Mouse (Mus musculus): ENCODE measurements around the gene Senp3. TPM values are rescaled to one million over a fixed set of nuclear protein-coding genes. Genes with fewer than 3 reads are reported as not detected.
A peak's percentile ranks its signal among the peaks of the same experiment; 100 is the strongest.
"Not testable (repeated sequence)": the region's sequence is repeated elsewhere in the genome, so short reads cannot be mapped to it uniquely, and the experiment has no call there.

Senp3 gene
- polyA plus RNA-seq, 1 experiment from 2014 or later = 149 TPM

GRCm38 (mm10) chr11:69712954-69713672 lies 31.2 kb upstream of the Senp3 start:
- 83% methylated on average over 20 of the region's 20 CpGs for WGBS
- no peaks in the 10 kb centered on the region for H3K27me3 ChIP-seq (ENCODE audit: low read depth, poor library complexity, severe bottlenecking)
- no peak for DNase-seq (ENCODE audit: low spot score)
- peak overlapping the region; percentile 21; the same call in 1 of the 2 replicates for H3K27ac ChIP-seq
- no peak overlapping the region for H3K4me3 ChIP-seq
- H3K9me3 ChIP-seq (replicated peaks) = no peaks in the 10 kb centered on the region
- H3K36me3 ChIP-seq = no peaks in the 10 kb centered on the region
- H3K4me1 ChIP-seq = peaks cover 51% of the 10 kb centered on the region

- DNase-seq (ENCODE audit: low spot score) = no peak
- no peaks in the 10 kb centered on the region for H3K36me3 ChIP-seq
- H3K27ac ChIP-seq = no peak overlapping the region
- WGBS = 74% methylated on average over 2 of the region's 2 CpGs
- no peaks in the 10 kb centered on the region for H3K27me3 ChIP-seq (ENCODE audit: low read depth, poor library complexity, severe bottlenecking)
- peaks cover 46% of the 10 kb centered on the region for H3K4me1 ChIP-seq
- H3K9me3 ChIP-seq (replicated peaks) = no peaks in the 10 kb centered on the region
- no peak overlapping the region for H3K4me3 ChIP-seq
Measured at GRCm38 (mm10) chr11:69711082-69711481, 29.2 kb upstream of the Senp3 start.

GRCm38 (mm10) chr11:69710470-69710869 lies 28.6 kb upstream of the Senp3 start:
- 78% methylated on average over 3 of the region's 3 CpGs for WGBS
- DNase-seq (ENCODE audit: low spot score) = no peak
- Histone ChIP-seq H3K36me3 (no peaks in the 10 kb centered on the region), H3K4me3 (no peak overlapping the region), H3K27ac (no peak overlapping the region), H3K9me3 (replicated peaks) (no peaks in the 10 kb centered on the region), H3K27me3 (ENCODE audit: low read depth, poor library complexity, severe bottlenecking) (no peaks in the 10 kb centered on the region), H3K4me1 (peaks cover 40% of the 10 kb centered on the region)

- no peak overlapping the region for H3K4me3 ChIP-seq
- no peaks in the 10 kb centered on the region for H3K9me3 ChIP-seq (replicated peaks)
Measured at GRCm38 (mm10) chr11:69709554-69710446, 27.9 kb upstream of the Senp3 start.

GRCm38 (mm10) chr11:69708614-69709265 lies 26.9 kb upstream of the Senp3 start:
- DNase-seq (ENCODE audit: low spot score) = no peak
- Histone ChIP-seq H3K9me3 (replicated peaks) (no peaks in the 10 kb centered on the region), H3K27ac (0 out of 2 replicates have a peak overlapping the region, but pooled peaks have one; percentile 53), H3K4me1 (peaks cover 30% of the 10 kb centered on the region), H3K36me3 (no peaks in the 10 kb centered on the region), H3K27me3 (ENCODE audit: low read depth, poor library complexity, severe bottlenecking) (no peaks in the 10 kb centered on the region), H3K4me3 (no peak overlapping the region)
- 71% methylated on average over 3 of the region's 3 CpGs for WGBS

More at GRCm38 (mm10) chr11:69709554-69710446, 27.9 kb upstream of the Senp3 start:
- Histone ChIP-seq H3K27me3 (ENCODE audit: low read depth, poor library complexity, severe bottlenecking) (no peaks in the 10 kb centered on the region), H3K4me1 (peaks cover 35% of the 10 kb centered on the region), H3K36me3 (no peaks in the 10 kb centered on the region), H3K27ac (peak overlapping the region; percentile 53)
- DNase-seq (ENCODE audit: low spot score) = no peak
- WGBS = 55% methylated on average over 11 of the region's 11 CpGs

DNA sequence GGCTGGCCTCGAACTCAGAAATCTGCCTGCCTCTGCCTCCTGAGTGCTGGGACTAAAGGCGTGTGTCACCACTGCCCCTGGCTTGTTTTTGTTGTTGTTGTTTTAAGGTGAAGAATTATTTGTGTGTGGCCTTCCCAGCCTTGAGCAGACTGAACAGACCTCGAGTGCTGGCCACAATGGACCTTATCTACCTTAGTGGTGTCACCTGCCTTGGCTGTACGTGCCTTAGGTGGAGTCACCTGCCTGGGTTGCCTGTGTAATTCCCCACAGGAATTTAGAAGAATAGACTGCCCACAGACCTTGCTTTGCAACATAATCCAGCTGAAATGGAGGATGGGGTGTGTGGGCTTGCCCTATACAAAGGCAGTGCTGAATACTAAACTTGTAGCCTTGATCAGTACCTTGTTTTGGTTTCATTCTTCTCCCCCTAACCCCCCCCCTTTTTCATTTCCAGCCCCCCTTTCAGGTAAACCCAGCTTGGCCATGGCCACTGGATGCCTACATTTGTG lies 26.0 kb upstream of the Senp3 start:
- peaks cover 22% of the 10 kb centered on the region for H3K4me1 ChIP-seq
- H3K36me3 ChIP-seq = no peaks in the 10 kb centered on the region
- H3K27ac ChIP-seq = no peak overlapping the region
- H3K9me3 ChIP-seq (replicated peaks) = no peaks in the 10 kb centered on the region
- no peaks in the 10 kb centered on the region for H3K27me3 ChIP-seq (ENCODE audit: low read depth, poor library complexity, severe bottlenecking)
- H3K4me3 ChIP-seq = no peak overlapping the region
- WGBS = 92% methylated on average over 4 of the region's 4 CpGs
- DNase-seq (ENCODE audit: low spot score) = no peak

DNA sequence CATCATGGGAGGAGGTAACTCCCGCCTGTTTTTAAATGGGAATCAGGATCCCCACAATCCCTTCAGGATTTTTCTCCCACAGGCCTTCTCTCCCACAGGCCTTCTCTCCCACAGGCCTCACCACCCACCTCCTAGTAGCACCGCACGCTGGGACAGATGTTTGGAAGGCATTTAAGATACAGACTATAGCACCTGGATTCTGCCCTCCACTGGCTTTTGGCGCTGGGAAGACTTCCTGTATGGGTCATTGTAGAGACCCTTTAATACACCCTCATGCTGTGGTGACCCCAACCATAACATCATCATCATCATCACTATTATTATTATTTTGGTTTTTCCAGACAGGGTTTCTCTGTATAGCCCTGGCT lies 25.6 kb upstream of the Senp3 start:
- Histone ChIP-seq H3K4me3 (no peak overlapping the region), H3K27me3 (ENCODE audit: low read depth, poor library complexity, severe bottlenecking) (no peaks in the 10 kb centered on the region), H3K36me3 (no peaks in the 10 kb centered on the region), H3K27ac (no peak overlapping the region), H3K4me1 (peaks cover 22% of the 10 kb centered on the region), H3K9me3 (replicated peaks) (no peaks in the 10 kb centered on the region)
- no peak for DNase-seq (ENCODE audit: low spot score)
- 88% methylated on average over 4 of the region's 4 CpGs for WGBS

DNA sequence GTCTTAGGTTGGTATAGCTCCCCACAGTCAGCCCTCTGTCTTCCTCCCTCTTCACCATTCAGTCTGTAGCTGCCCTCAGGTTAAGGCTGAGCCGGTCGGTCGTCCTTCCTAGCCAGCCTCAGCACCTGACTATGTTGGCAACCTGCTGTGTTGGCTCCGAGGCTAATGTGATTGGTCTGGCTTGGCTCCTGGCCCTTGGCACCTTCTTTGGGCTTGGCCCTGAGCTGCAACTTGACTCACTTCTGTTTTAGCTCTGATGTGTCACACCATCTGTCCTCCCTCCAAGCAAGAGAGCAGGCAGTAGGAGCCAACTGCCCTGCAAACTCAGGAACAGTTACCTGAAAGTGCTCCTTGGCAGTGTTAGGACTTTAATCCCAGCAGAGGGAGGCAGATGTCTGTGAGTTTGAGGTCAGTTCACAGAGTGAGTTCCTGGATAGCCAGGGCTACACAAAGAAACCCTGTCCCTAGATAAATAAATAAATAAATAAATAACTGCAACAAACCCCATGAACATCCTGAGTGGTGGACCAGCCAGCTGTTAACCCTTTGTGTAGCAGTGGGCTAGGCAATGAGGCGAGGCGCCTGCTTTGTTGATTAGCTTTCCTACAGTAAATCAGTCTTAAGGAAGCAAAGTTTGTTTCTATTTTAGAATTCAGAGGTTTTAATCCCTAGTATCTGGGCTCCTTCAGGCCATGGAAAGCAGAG lies 25.0 kb upstream of the Senp3 start:
- Histone ChIP-seq H3K27me3 (ENCODE audit: low read depth, poor library complexity, severe bottlenecking) (no peaks in the 10 kb centered on the region), H3K36me3 (no peaks in the 10 kb centered on the region), H3K4me3 (no peak overlapping the region), H3K4me1 (peaks cover 22% of the 10 kb centered on the region), H3K9me3 (replicated peaks) (no peaks in the 10 kb centered on the region), H3K27ac (no peak overlapping the region)
- 48% methylated on average over 6 of the region's 6 CpGs for WGBS
- no peak for DNase-seq (ENCODE audit: low spot score)

DNA sequence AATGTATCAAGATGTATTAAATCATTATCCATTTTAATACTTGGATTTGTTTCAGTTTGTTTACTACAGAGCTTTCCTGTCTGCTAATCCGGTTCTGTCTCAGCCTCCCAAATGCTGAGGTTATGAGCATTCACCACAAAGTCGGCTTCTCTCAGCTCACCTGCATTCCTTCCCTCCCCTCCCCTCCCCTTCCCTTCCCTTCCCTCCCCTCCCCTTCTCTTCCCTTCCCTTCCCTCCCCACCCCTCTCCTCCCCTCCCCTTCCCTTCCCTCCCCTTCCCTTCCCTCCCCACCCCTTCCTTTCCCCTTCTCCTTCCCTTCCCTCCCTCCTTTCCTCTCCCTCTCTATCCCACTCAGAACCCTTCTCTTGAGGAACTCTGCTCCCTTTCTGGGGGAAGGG lies 22.7 kb upstream of the Senp3 start:
- Histone ChIP-seq H3K9me3 (replicated peaks) (no peaks in the 10 kb centered on the region), H3K4me1 (peaks cover 18% of the 10 kb centered on the region), H3K36me3 (no peaks in the 10 kb centered on the region), H3K4me3 (no peak overlapping the region), H3K27me3 (ENCODE audit: low read depth, poor library complexity, severe bottlenecking) (no peaks in the 10 kb centered on the region), H3K27ac (no peak overlapping the region)
- WGBS = 47% methylated on average over 2 of the region's 2 CpGs
- DNase-seq (ENCODE audit: low spot score) = no peak

DNA sequence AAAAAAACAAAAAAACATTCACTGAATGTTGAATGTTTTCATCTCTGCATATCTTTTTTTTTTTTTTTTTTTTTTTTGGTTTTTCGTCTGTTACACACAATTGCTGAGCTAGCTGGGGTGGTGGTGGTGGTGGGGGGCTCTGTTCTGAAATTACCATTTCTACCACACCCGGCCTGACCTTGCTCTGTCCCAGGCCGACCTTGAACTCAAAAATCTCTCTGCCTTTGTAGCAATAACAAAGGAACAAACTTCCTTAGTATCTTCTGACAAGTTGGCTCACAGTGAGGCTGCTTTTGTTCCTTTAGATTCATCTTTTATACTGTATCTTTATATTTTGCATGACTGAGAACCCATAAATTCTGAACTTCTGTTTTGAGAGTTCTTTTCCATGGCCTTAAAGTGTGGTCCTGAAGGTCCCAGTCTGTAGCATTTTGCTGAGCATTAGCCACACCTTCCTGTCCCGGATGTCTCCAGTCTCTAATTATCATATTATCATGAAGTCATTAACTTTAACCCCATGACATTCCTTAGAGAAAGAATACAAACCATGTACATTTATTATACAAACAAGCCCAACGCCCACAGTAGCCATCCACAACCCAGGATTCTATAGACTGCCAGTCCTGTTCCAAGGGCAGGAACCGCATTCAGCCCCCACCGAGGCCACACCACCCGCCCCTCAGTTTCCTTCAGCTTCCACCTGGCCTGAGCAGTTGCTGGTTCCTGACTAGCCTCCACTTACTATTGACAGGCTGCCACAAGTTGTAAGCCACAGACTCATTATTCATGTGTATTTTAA lies 22.1 kb upstream of the Senp3 start:
- no peaks in the 10 kb centered on the region for H3K36me3 ChIP-seq
- peaks cover 12% of the 10 kb centered on the region for H3K4me1 ChIP-seq
- H3K27me3 ChIP-seq (ENCODE audit: low read depth, poor library complexity, severe bottlenecking) = no peaks in the 10 kb centered on the region
- 76% methylated on average over 8 of the region's 8 CpGs for WGBS
- no peak overlapping the region for H3K27ac ChIP-seq
- no peak for DNase-seq (ENCODE audit: low spot score)
- H3K4me3 ChIP-seq = no peak overlapping the region
- no peaks in the 10 kb centered on the region for H3K9me3 ChIP-seq (replicated peaks)

DNA sequence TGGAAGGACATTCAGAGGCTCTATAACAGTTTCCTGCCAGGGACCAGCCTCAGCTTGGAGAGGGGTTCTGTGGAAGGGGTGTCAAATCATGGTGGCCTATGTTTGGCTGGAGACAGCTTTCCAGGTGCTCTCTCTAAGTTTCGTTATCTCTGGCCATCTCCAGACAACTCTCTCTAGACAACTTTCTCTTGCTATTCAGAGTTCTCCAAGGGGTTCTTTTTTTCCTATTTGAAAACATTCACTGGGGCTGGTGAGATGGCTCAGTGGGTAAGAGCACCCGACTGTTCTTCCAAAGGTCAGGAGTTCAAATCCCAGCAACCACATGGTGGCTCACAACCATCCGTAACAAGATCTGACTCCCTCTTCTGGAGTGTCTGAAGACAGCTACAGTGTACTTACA lies 21.5 kb upstream of the Senp3 start:
- H3K27me3 ChIP-seq (ENCODE audit: low read depth, poor library complexity, severe bottlenecking); H3K36me3 ChIP-seq; H3K27ac ChIP-seq; H3K4me1 ChIP-seq; DNase-seq (ENCODE audit: low spot score); H3K9me3 ChIP-seq (replicated peaks); H3K4me3 ChIP-seq: not testable (repeated sequence)
- 76% methylated on average over 3 of the region's 3 CpGs for WGBS

DNA sequence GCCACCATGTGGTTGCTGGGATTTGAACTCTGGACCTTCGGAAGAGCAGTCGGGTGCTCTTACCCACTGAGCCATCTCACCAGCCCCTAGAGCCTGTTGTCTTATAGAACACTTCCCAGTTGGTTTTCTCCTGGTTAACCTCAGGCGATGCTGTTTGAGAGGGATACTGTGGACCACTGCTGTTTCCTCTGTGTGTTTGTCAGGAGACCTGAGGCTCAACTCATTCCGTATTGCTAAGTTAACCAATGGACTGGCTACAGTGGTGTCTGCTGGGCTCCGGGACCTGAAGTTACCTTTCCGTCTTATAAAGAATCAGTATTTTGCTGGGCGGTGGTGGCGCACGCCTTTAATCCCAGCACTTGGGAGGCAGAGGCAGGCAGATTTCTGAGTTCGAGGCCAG lies 21.0 kb upstream of the Senp3 start:
- H3K27ac ChIP-seq; H3K36me3 ChIP-seq; H3K27me3 ChIP-seq (ENCODE audit: low read depth, poor library complexity, severe bottlenecking); DNase-seq (ENCODE audit: low spot score); H3K4me1 ChIP-seq; H3K9me3 ChIP-seq (replicated peaks); H3K4me3 ChIP-seq: not testable (repeated sequence)
- 92% methylated on average over 10 of the region's 10 CpGs for WGBS
